Mouse (Mus musculus) Muller cell, postnatal 12 days (primary cell): Measurements from ENCODE around the gene Ap3d1.

Experiments
- DNase-seq: peaks from one replicate; pipeline ENCODE4 v3.0.0-alpha.2; 2015; ENCODE audit errors: inconsistent ontology term

Gene Ap3d1

DNA sequence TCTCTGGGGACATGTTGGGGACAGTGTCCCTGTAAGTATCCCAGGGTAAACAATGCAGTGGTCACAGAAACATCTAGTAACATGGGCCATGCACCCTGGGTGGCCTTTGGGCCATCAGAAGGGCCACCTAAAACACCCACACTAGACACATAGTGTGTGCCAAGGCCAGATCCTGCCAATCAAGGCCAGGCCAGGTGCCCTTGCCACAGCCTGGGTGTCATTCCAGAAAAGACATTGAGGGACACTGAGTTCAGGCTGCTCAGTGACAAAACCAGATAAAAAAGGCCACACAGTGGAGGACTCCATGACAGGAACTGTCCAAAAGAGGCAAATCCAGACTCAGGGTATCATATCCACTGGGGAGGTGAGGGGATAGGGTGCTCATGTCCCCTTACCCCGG, 58.4 kb downstream of the Ap3d1 start:
- no peak for DNase-seq

- no peak for DNase-seq
Measured at GRCm38 (mm10) chr10:80682003-80682402, 60.1 kb downstream of the Ap3d1 start.

GRCm38 (mm10) chr10:80680260-80680696, 61.8 kb downstream of the Ap3d1 start:
- no peak for DNase-seq

GRCm38 (mm10) chr10:80679556-80680259, 62.4 kb downstream of the Ap3d1 start:
- no peak for DNase-seq

- DNase-seq = no peak
Measured at GRCm38 (mm10) chr10:80678601-80679377, 63.3 kb downstream of the Ap3d1 start.

GRCm38 (mm10) chr10:80677942-80678436, 64.1 kb downstream of the Ap3d1 start, which contains the start of gene Mknk2:
TSS of gene Mknk2 (minus strand) at chr10:80678112.
- peak; percentile 93 for DNase-seq

- DNase-seq = peak; percentile 66
Measured at GRCm38 (mm10) chr10:80677128-80677875, 64.8 kb downstream of the Ap3d1 start.

- DNase-seq = peak; percentile 100
Measured at GRCm38 (mm10) chr10:80676198-80676928, 65.7 kb downstream of the Ap3d1 start.

GRCm38 (mm10) chr10:80675405-80676197, 66.5 kb downstream of the Ap3d1 start:
- peak; percentile 30 for DNase-seq

- peak; percentile 22 for DNase-seq
Measured at GRCm38 (mm10) chr10:80674851-80675404, 67.1 kb downstream of the Ap3d1 start.

- DNase-seq = peak; percentile 62
Measured at GRCm38 (mm10) chr10:80674161-80674711, 67.8 kb downstream of the Ap3d1 start.

DNA sequence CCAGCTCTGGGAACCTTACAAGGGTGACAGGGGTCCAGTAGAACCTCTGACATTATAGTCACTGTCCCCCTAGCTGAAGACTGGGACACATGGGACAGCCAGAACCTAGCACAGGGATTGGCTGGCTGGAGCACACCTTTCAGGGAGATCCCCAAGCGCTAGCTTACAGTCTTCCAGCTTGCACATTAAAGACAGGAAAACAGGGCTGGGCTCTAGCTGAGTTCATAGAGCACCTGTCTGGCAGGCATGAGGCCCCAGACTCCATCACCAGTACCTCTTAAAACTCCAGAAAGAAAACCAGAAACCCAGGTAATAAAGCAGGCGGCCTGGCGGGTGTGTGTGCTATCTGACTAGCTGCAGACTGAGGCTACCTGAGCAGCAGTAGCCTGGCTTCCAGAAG, 68.4 kb downstream of the Ap3d1 start:
- no peak for DNase-seq

DNA sequence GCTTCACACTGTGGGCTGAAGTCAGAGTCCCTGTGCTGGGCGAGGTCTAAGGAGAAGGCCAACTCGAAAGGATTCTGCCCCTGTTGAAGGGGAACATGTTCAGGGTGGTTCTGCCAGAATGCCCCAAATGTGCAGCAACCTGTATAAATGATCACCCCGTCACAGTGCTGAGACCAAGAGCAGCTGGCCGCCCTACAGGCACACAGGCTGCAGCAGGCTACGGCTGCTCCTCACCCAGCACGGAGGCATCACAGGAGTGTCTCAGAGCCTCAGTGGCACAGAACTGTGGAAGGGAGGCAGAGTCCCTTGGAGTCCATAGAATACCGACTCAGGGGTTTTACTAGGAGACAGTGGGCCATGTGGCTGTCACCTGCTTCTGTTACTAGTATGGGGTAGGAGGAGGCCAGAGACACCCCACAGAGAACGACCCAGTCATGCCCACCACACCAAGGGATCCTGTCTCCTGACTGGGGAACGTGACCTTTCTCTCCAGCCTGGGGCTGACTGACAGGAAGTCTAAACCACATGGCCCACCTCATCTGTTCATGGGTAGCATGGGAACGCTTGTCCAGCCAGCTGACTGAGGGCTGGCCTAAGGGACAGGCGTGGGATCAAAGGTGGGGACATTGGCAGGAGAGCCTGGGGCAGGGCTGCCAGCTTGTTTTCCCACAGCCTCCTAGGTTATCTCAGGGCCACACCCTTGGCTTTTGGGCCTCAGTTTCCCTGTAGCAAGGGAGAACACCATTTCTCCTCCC, 70.0 kb downstream of the Ap3d1 start:
- DNase-seq = no peak

DNA sequence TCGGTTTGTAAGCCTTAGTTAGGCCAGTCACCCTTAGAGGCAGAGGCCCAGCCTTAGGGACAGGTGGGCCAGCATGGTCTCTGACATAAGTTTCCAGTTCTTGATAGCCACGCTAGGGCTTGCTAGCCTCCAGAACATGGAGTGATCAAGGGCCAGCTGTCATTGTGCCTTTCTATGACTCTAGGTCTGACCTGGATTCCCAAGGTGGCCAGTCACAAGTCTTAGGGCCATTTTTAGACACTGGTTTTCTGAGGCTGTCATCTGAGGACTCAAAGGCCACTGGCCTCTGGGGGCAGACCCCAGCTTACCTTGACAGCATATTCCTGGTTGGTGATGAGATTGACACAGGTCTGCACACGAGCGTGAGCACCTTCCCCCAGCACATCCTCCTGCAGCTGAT, 70.8 kb downstream of the Ap3d1 start:
- no peak for DNase-seq

DNA sequence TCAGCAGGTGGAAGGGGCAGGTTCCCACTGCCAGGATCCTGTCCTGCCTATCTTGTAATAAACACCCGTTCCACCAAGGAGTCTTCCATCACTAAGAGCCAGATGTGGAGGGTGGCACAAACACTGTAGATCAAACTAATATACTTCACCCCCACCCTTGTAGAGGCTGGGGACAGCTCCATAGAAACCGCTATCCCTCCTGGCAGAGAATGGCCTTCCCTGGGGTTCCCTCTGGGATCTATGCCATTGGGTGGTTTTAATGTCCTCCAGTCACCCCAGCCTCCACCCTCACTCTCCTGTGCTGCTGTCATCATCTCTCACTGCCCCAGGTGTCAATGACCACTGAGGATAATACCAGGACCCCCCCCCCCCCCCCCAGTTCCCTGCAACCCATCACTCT, 71.5 kb downstream of the Ap3d1 start:
- no peak for DNase-seq

DNA sequence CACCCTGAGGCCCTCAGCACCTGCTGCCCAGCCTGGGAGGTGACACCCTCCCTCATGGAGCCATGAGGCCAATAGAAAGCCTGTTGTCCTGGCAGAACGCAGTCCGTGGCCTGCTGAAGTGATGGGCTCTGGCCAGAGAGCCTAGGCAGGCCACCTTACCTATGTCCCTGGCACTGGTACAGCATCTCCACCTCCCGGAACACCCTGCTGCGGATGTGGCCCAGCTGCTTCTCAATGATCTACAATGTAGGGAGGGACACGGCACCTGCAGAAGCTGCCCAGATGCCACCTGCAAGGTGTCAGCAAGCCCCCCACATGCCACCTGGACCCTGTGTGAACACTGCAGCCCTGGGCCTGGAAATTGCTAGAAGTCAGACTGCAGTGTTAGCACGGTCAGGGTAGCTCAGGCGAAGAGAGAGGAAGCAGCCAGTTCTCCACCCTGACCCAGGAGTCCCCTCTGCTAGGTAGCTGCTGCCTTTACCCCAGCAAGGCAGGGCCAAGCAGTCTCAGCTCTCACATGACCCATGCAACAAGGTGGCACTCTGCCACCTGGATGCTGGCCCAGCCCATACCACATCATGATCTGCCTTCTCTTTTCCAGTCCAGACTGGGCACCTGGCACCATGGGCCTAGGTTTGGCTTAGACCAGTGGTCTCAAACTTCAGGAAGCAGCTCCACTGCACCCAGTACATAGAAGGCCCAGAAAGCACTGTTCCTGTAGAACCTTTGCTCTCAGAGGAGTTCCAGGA, 72.2 kb downstream of the Ap3d1 start:
- DNase-seq = peak; percentile 56

DNA sequence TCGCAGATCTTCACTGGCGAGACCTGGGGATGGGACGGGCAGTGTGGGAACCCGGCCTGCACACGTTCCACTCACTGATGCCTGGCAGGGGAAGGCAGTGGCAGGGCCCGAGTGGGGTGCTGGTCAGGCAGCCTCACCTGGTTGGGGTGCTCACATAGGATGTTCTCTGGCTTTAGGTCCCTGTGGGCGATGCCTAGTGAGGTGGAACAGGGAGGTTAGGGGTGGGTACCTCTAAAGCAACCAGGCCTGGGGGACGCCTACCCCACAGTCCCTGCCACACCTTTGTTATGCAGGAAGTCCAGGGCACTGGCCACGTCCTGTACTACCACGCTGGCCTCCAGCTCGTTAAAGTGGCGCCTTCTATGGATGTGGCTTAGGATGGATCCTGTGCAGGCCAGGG, 73.0 kb downstream of the Ap3d1 start:
- DNase-seq = no peak

DNA sequence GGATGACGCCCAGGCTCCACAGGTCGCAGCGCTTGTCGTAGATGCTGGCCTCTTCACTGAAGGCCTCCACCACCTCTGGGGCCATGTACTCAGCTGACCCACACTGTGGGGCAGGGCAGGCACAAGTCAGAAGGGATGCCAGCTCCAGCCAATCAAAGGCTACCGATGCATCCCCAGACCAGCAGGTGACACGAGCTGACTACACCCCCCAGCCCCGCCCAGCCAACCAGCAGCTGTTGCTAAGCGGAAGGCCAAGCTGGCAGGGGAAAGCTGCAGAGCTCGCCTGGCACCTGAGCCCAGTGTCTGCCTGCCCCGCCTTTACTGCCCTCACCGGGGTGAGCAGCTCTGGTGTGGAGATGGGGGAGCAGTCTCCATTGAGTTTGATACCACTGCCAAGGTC, 73.5 kb downstream of the Ap3d1 start:
- no peak for DNase-seq
